Mouse (Mus musculus) limb, embryonic 14.5 days (tissue): ENCODE results near the gene Gspt1. TPM values are rescaled to one million over a fixed set of nuclear protein-coding genes. Genes with fewer than 3 reads are reported as not detected.

Experiments
- ATAC-seq: fragments of 200-750 bp; cut with Nextera tagmentation; 2 replicates; pipeline ENCODE4 v1.8.0; 2017; ENCODE audit warnings: low read depth, moderate number of reproducible peaks, moderate TSS enrichment; ENCODE audit not compliant: low FRiP score
- DNase-seq: peaks from one replicate; pipeline ENCODE4 v3.0.0-alpha.2; 2015; ENCODE audit warnings: low spot score
- H3K27ac ChIP-seq: fragments of 300-500 bp; sonication (generic); replicated peaks from 2 replicates; pipeline ENCODE4 v1.5.1; 2014; ENCODE audit warnings: low read depth, mild to moderate bottlenecking, low read length, moderate library complexity, mixed read lengths
- H3K27me3 ChIP-seq: fragments of 300-500 bp; sonication (generic); 2 replicates; pipeline ENCODE4 v1.6.1; 2014; ENCODE audit warnings: low read length, mixed read lengths; ENCODE audit not compliant: control insufficient read depth, insufficient read depth
- H3K36me3 ChIP-seq: fragments of 300-500 bp; sonication (generic); 2 replicates; pipeline ENCODE4 v1.6.1; 2014; ENCODE audit warnings: mild to moderate bottlenecking, low read length, moderate library complexity, mixed read lengths; ENCODE audit not compliant: control insufficient read depth, insufficient read depth
- H3K4me1 ChIP-seq: fragments of 300-500 bp; sonication (generic); 2 replicates; pipeline ENCODE4 v1.6.1; 2014; ENCODE audit warnings: antibody characterized with exemption, low read length, mixed read lengths; ENCODE audit not compliant: control insufficient read depth, insufficient read depth
- H3K4me2 ChIP-seq: fragments of 300-500 bp; sonication (generic); replicated peaks from 2 replicates; pipeline ENCODE4 v1.6.1; 2014; ENCODE audit warnings: low read depth, mild to moderate bottlenecking, low read length, moderate library complexity; ENCODE audit not compliant: severe bottlenecking
- H3K4me3 ChIP-seq: fragments of 300-500 bp; sonication (generic); replicated peaks from 2 replicates; pipeline ENCODE4 v1.5.1; 2014; ENCODE audit warnings: low read length
- H3K9ac ChIP-seq: fragments of 300-500 bp; sonication (generic); 2 replicates; pipeline ENCODE4 v1.6.1; 2014; ENCODE audit warnings: mild to moderate bottlenecking, low read depth, low read length, moderate library complexity; ENCODE audit not compliant: severe bottlenecking
- H3K9me3 ChIP-seq: fragments of 300-500 bp; sonication (generic); 2 replicates; pipeline ENCODE4 v1.6.1; 2016; ENCODE audit warnings: low read length; ENCODE audit not compliant: control insufficient read depth
- POLR2A ChIP-seq: fragments of 200-500 bp; IDR thresholded peaks from 2 replicates; pipeline ENCODE4 v1.8.0; 2012; ENCODE audit warnings: inconsistent platforms, mild to moderate bottlenecking, moderate library complexity, borderline replicate concordance; ENCODE audit not compliant: insufficient read depth, insufficient read length; ENCODE audit errors: extremely low read depth
- WGBS: fragments of 180-500 bp; shearing (Covaris S2); extraction: QIAGEN DNeasy Blood & Tissue Kit; methylation state at CpG from one replicate; pipeline ENCODE4 v1.1.7; 2014; 5-methylcytosine and 5-hydroxymethylcytosine counted together
- polyA plus RNA-seq, 2 experiments: library from polyadenylated mRNA; depleted of rRNA in 1 of 2; stranded (reverse) in 1 of 2; unstranded in 1 of 2; fragments of >200 nt; fragmentation: Nextera tagmentation in 1 of 2; extraction: Ambion mirVana in 1 of 2; gene quantifications; 2 replicates each; pipeline versions ENCODE4 v1.2.1 to v1.2.3; 2012 to 2014

The Gspt1 gene
- polyA plus RNA-seq, 2 experiments = 69.9 to 96.0 TPM

DNA sequence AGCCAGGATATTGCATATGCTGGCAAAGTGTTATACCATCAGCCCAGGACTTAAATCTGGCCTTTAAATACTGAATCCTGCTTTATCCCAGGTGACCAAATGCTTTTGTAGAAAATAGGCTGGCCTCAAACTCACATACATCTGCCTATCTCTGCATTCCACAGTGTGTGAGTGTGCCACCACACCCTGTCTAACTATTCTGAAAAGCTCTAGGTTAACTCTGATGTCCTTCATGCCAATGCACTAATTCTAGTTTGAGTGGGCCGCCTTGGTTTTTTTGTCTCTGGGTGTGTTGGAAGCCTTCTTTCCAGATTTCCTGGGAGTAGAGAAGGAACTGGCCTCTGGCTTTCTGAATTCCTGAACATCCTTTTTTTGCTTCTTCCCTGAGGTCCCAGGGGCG, 60.9 kb downstream of the Gspt1 start:
- Histone ChIP-seq H3K36me3 (peaks cover 60% of the 10 kb centered on the region), H3K9me3 (no peaks in the 10 kb centered on the region), H3K4me2 (no peak overlapping the region), H3K27ac (no peak overlapping the region), H3K27me3 (no peaks in the 10 kb centered on the region), H3K9ac (no peak overlapping the region), H3K4me1 (no peaks in the 10 kb centered on the region), H3K4me3 (no peak overlapping the region)
- ATAC-seq (no peak), DNase-seq (no peak)
- no peak for TF ChIP-seq POLR2A
- WGBS = 92% methylated on average over 2 of the region's 2 CpGs

DNA sequence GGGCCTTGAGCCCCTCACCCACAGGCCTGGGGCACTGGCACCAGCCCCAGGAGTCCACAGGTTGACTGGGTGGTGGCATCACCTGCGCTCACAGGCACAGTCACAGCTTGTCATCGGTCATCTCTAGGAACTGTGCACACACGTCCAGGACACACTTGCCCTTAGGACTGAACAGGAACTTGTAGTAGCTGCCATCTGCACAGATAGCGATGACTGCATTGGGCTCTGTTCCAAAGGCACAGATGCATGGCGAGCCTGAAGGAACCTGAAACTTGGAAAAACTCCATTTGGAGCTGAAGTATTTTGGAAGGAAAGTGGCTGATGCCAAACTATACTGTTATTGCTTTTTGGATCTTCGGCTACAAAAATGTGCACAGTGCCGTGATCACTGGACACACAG, 64.0 kb downstream of the Gspt1 start:
- Histone ChIP-seq H3K4me1 (no peaks in the 10 kb centered on the region), H3K9ac (no peak overlapping the region), H3K4me2 (no peak overlapping the region), H3K4me3 (no peak overlapping the region), H3K27me3 (no peaks in the 10 kb centered on the region), H3K27ac (no peak overlapping the region), H3K36me3 (peaks cover 30% of the 10 kb centered on the region), H3K9me3 (no peaks in the 10 kb centered on the region)
- DNase-seq (no peak), ATAC-seq (no peak)
- 78% methylated on average over 7 of the region's 7 CpGs for WGBS
- no peak for TF ChIP-seq POLR2A

DNA sequence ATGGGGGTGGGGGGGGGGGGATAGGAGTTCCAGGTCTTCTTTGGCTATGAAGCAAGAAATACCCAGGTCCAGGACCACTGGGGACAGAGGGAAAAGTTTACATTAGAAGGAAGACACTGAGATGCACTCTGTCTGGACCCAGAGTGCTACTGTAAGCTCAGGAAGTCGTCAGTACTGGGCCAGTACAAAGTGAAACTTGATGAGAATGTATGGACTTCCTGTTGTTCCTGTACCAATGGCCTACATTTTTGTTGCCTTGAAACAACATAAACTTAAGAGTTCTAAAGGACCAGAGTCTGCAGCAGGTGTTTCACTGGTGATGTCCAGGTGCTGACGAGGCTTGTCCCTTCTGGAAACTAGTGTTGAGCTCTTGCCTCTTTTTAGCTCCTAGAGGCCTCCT, 76.7 kb downstream of the Gspt1 start:
- Histone ChIP-seq H3K36me3 (no peaks in the 10 kb centered on the region), H3K9me3 (no peaks in the 10 kb centered on the region), H3K27ac (no peak overlapping the region), H3K4me1 (no peaks in the 10 kb centered on the region; the same call in 1 of the 2 replicates), H3K9ac (no peak overlapping the region), H3K27me3 (no peaks in the 10 kb centered on the region), H3K4me2 (no peak overlapping the region), H3K4me3 (no peak overlapping the region)
- DNase-seq (no peak), ATAC-seq (no peak)
- 68% methylated on average over 2 of the region's 2 CpGs for WGBS
- TF ChIP-seq POLR2A = no peak

DNA sequence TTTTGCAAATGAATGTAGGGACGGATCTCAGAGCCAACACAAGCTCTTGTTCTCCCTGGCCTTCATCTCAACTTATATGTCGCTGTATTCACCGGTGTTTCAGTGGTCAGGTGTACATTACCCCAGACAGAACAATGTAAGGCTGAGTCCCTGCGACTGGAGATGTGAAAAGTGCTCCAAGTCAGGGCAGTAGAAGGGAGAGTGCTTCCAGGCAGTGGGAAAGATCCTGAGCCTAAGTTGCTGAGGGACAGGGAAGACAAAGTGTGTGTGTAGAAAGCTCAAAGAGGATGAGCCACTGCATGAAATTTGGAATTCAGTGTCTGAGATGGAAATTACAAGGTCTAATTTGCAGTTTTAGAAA, 77.3 kb downstream of the Gspt1 start:
- no peak for ATAC-seq
- Histone ChIP-seq H3K4me1 (peaks cover 3% of the 10 kb centered on the region; the same call in 1 of the 2 replicates), H3K4me3 (peak overlapping the region; percentile 94), H3K27me3 (no peaks in the 10 kb centered on the region), H3K36me3 (no peaks in the 10 kb centered on the region), H3K27ac (peak overlapping the region; percentile 81), H3K9ac (peak overlapping the region; percentile 77), H3K9me3 (no peaks in the 10 kb centered on the region), H3K4me2 (peak overlapping the region; percentile 88)
- WGBS = 3% methylated on average over 4 of the region's 4 CpGs
- no peak for TF ChIP-seq POLR2A
- no peak for DNase-seq

DNA sequence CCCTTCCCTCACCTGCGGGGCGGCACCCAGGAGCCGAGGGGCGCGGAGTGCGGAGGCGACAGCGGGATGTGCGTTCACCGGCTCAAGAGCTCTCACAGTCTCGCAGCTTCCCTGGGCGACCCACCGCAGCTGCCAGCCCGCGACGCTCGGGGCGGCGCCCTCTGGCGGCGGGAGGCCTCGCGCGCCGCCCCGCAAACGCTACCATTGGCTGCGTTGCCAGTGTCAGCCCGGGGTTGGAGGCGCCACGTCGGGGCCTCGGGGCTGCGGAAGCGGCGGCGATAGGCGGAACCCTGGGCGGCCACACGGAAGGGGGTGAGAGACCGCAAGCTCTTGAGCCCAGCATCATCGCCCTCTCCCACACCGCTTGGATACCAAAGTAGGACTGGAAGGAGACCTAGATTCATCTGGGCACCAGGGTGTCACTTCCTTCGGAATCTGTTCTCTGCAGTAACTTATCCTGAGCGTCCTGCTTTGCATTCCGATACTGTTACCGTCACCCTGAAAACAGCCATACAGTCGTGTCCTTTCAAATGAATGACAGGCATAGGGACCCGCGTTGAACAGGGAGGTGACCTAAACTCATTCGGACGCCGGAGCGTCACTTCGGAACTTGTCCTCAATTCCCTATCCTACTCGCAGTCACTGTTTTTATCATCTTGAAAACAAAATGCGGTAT, 77.8 kb downstream of the Gspt1 start, which contains the start of gene Zc3h7a:
TSS of gene Zc3h7a (minus strand) at position 186 of the 676 bp plus-strand sequence.
- peak; percentile 42; the same call in 1 of the 2 replicates for TF ChIP-seq POLR2A
- Histone ChIP-seq H3K4me1 (peaks cover 6% of the 10 kb centered on the region; the same call in 1 of the 2 replicates), H3K27me3 (no peaks in the 10 kb centered on the region), H3K27ac (peak within 1 kb of the TSS; percentile 81), H3K9ac (peak within 1 kb of the TSS; percentile 77), H3K4me3 (peak within 1 kb of the TSS; percentile 94), H3K4me2 (peak within 1 kb of the TSS; percentile 88), H3K36me3 (no peaks in the 10 kb centered on the region), H3K9me3 (no peaks in the 10 kb centered on the region)
- ATAC-seq (peak; percentile 91), DNase-seq (peak; percentile 87)
- WGBS = under 1% methylated on average over 56 of the region's 57 CpGs
